Mouse (Mus musculus): ENCODE measurements around the gene Brinp3.
"Not testable (repeated sequence)": the region's sequence is repeated elsewhere in the genome, so short reads cannot be mapped to it uniquely, and the experiment has no call there.

The Brinp3 gene

GRCm38 (mm10) chr1:146494681-146495331, at the start of gene Brinp3:
Gene Brinp3, plus strand, starts transcription at chr1:146494760.
- DNase-seq (ENCODE audit: low read depth, low spot score) = no peak

GRCm38 (mm10) chr1:146494221-146494620, 339 bp upstream of the Brinp3 start:
- DNase-seq (ENCODE audit: low read depth, low spot score) = no peak

- no peak for DNase-seq (ENCODE audit: low read depth, low spot score)
Observed at GRCm38 (mm10) chr1:146495386-146495785, 826 bp downstream of the Brinp3 start.

GRCm38 (mm10) chr1:146497381-146498081, 3.0 kb downstream of the Brinp3 start:
- DNase-seq (ENCODE audit: low read depth, low spot score) = no peak

GRCm38 (mm10) chr1:146498085-146498779, 3.7 kb downstream of the Brinp3 start:
- DNase-seq (ENCODE audit: low read depth, low spot score) = no peak

GRCm38 (mm10) chr1:146498780-146499114, 4.2 kb downstream of the Brinp3 start:
- DNase-seq (ENCODE audit: low read depth, low spot score) = no peak

- no peak for DNase-seq (ENCODE audit: low read depth, low spot score)
Observed at GRCm38 (mm10) chr1:146515377-146515776, 20.8 kb downstream of the Brinp3 start.

GRCm38 (mm10) chr1:146523727-146524573, 29.4 kb downstream of the Brinp3 start:
- DNase-seq (ENCODE audit: low read depth, low spot score) = no peak

- DNase-seq (ENCODE audit: low read depth, low spot score) = no peak
Observed at GRCm38 (mm10) chr1:146528572-146528971, 34.0 kb downstream of the Brinp3 start.

GRCm38 (mm10) chr1:146546847-146547428, 52.4 kb downstream of the Brinp3 start:
- DNase-seq (ENCODE audit: low read depth, low spot score) = no peak

- no peak for DNase-seq (ENCODE audit: low read depth, low spot score)
Observed at GRCm38 (mm10) chr1:146556982-146557381, 62.4 kb downstream of the Brinp3 start.

- DNase-seq (ENCODE audit: low read depth, low spot score) = no peak
Observed at GRCm38 (mm10) chr1:146562144-146562543, 67.6 kb downstream of the Brinp3 start.

- DNase-seq (ENCODE audit: low read depth, low spot score) = no peak
Observed at GRCm38 (mm10) chr1:146584181-146584580, 89.6 kb downstream of the Brinp3 start.

- no peak for DNase-seq (ENCODE audit: low read depth, low spot score)
Observed at GRCm38 (mm10) chr1:146632895-146633294, 138.3 kb downstream of the Brinp3 start.

- DNase-seq (ENCODE audit: low read depth, low spot score) = no peak
Observed at GRCm38 (mm10) chr1:146657214-146657613, 162.7 kb downstream of the Brinp3 start.

- no peak for DNase-seq (ENCODE audit: low read depth, low spot score)
Observed at GRCm38 (mm10) chr1:146700724-146701123, 206.2 kb downstream of the Brinp3 start.

- DNase-seq (ENCODE audit: low read depth, low spot score) = no peak
Observed at GRCm38 (mm10) chr1:146719556-146719955, 225.0 kb downstream of the Brinp3 start.

- not testable (repeated sequence) for DNase-seq (ENCODE audit: low read depth, low spot score)
Observed at GRCm38 (mm10) chr1:146724784-146725513, 230.4 kb downstream of the Brinp3 start.

GRCm38 (mm10) chr1:146751066-146751465, 256.5 kb downstream of the Brinp3 start:
- DNase-seq (ENCODE audit: low read depth, low spot score) = no peak

GRCm38 (mm10) chr1:146783259-146783658, 288.7 kb downstream of the Brinp3 start:
- no peak for DNase-seq (ENCODE audit: low read depth, low spot score)

GRCm38 (mm10) chr1:146787236-146787635, 292.7 kb downstream of the Brinp3 start:
- no peak for DNase-seq (ENCODE audit: low read depth, low spot score)
